Mouse (Mus musculus): ENCODE measurements around the gene Rer1. TPM values are rescaled to one million over a fixed set of nuclear protein-coding genes. Genes with fewer than 3 reads are reported as not detected.

Rer1 gene
- 210 TPM for polyA plus RNA-seq (2014; fragmentation: Illumina TruSeq; extraction: RNeasy Lipid Tissue Mini Kit (QIAGEN cat#74804); ENCODE audit: low read depth, low replicate concordance)

DNA sequence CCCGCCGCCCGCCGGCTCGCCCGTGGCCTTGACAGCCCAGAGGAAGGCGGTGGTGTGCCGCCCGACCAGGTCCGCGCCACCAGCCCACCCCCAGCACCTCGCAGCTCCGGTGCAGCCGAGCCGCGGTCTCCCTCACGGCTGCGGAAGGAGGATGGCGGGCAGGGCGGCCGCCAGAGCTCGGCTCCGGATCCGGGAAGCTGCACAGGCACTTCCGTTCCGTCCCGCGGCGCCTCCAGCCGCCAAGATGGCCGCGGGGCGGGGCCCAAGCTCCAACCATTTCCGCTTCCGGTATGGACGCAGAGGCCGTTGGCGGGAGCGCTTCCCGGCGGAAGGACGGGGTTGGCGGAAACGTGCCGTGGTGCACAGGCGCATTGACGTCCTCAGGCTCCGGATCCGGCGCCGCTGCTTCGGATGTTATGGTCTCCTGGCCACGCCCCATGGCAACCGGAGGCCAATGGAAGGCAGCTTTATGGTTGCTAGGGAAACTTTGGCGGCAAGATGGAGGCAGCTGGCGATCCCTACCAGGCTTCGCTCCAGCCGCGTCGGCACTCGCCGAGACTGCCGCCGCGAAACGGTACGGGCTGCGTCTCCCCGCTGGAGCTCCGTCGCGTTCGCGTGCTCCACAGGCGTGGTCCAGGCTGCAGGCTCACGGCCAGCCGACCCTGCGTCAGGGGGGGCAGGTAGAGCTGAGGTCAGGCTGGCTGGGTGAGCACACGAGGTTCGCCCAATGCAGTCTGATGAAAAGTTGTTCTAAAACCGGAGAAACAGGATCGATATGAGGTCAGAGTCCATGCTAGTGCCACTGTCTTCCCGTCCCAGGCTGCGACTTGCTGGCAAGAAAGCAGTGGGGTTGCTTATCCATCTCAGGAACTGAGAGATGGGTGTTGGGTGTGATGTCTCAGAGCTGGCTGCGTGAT lies at the start of gene Rer1, which contains the start of gene Morn1:
TSS of gene Rer1 (minus strand) at position 275 of the 917 bp plus-strand sequence.
TSS of gene Morn1 (plus strand) at position 470 of the 917 bp plus-strand sequence.

DNA sequence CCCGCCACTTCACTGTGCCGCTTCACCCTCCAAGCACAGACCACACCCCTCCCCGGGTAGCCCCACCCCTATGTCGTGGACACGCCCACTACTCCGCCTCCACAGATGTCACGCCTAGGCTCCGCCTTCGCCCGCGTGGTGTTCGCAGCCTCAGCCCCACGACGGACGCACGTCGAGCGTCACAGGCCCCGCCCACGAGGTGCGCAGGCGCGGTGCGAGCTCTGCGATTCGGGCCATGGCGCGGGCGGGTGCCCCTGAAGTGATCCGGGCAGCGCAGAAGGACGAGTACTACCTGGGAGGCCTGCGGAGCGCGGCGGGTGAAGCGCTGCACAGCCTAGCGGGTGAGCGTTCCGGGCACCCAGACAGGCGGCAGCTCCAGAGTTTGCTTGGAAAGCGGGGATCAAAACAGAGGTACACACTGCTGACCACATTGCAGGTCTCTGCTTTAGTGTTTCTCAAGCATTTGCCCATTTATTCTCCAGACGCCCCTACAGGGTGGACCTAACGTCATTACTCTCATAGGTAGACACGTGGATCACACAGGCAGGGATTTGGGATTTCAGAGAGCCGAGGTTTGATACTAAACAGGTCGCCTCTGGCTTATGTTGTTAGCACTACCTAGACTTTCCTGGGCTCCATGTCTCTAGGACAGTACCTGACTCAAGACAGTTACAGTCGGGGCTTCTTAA lies 19.2 kb downstream of the Rer1 start, which contains the start of gene Pex10:
TSS of gene Pex10 (plus strand) at position 183 of the 689 bp plus-strand sequence.

DNA sequence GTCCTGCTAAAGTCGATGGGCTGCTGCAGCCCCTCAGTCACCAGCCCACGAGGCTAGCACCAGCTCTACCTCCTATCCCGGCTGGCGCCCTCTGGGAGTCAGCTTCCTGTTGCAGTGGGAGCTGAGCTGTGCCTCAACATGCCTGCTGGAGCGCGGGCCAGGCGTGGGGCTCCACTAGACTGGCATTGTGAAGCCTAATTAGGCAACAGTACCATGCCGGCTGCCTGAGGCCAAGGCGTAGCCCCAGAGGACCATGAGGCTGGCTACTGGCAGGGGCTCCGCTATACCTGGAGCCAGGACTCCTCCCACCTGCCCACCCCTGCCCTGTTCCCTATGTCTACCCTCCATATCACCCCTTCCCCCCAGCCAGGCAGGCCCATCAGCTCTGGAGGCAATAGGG lies 29.5 kb downstream of the Rer1 start, which contains the start of gene Plch2:
TSS of gene Plch2 (minus strand) at position 61 of the 400 bp plus-strand sequence.

Other genes starting within 250 kb of the Rer1 start
- not detected for gene Ttc34, start 248.9 kb downstream of the Rer1 start, polyA plus RNA-seq (2014; fragmentation: Illumina TruSeq; extraction: RNeasy Lipid Tissue Mini Kit (QIAGEN cat#74804); ENCODE audit: low read depth, low replicate concordance)
- 3.3 TPM for gene Mmel1, start 216.8 kb downstream of the Rer1 start, polyA plus RNA-seq (2014; fragmentation: Illumina TruSeq; extraction: RNeasy Lipid Tissue Mini Kit (QIAGEN cat#74804); ENCODE audit: low read depth, low replicate concordance)
- 2.7 TPM for gene Fam213b, start 187.2 kb downstream of the Rer1 start, polyA plus RNA-seq (2014; fragmentation: Illumina TruSeq; extraction: RNeasy Lipid Tissue Mini Kit (QIAGEN cat#74804); ENCODE audit: low read depth, low replicate concordance)
- not detected for gene Tnfrsf14, start 157.8 kb downstream of the Rer1 start, polyA plus RNA-seq (2014; fragmentation: Illumina TruSeq; extraction: RNeasy Lipid Tissue Mini Kit (QIAGEN cat#74804); ENCODE audit: low read depth, low replicate concordance)
- gene Hes5, start 125.5 kb downstream of the Rer1 start, polyA plus RNA-seq (2014; fragmentation: Illumina TruSeq; extraction: RNeasy Lipid Tissue Mini Kit (QIAGEN cat#74804); ENCODE audit: low read depth, low replicate concordance): not detected
- 4.7 TPM for gene Pank4, start 122.3 kb downstream of the Rer1 start, polyA plus RNA-seq (2014; fragmentation: Illumina TruSeq; extraction: RNeasy Lipid Tissue Mini Kit (QIAGEN cat#74804); ENCODE audit: low read depth, low replicate concordance)
- gene Plch2, start 29.6 kb downstream of the Rer1 start, polyA plus RNA-seq (2014; fragmentation: Illumina TruSeq; extraction: RNeasy Lipid Tissue Mini Kit (QIAGEN cat#74804); ENCODE audit: low read depth, low replicate concordance): not detected
- 3.3 TPM for gene Pex10, start 19.4 kb downstream of the Rer1 start, polyA plus RNA-seq (2014; fragmentation: Illumina TruSeq; extraction: RNeasy Lipid Tissue Mini Kit (QIAGEN cat#74804); ENCODE audit: low read depth, low replicate concordance)
- 4.8 TPM for gene Morn1, start 195 bp upstream of the Rer1 start, polyA plus RNA-seq (2014; fragmentation: Illumina TruSeq; extraction: RNeasy Lipid Tissue Mini Kit (QIAGEN cat#74804); ENCODE audit: low read depth, low replicate concordance)
- gene Ski, start 136.2 kb upstream of the Rer1 start, polyA plus RNA-seq (2014; fragmentation: Illumina TruSeq; extraction: RNeasy Lipid Tissue Mini Kit (QIAGEN cat#74804); ENCODE audit: low read depth, low replicate concordance): 70.6 TPM
- gene Faap20, start 163.4 kb upstream of the Rer1 start, polyA plus RNA-seq (2014; fragmentation: Illumina TruSeq; extraction: RNeasy Lipid Tissue Mini Kit (QIAGEN cat#74804); ENCODE audit: low read depth, low replicate concordance): 1.3 TPM

Data from adrenal gland, adult 10 weeks (tissue).